Mouse (Mus musculus) right cerebral cortex, adult 2 months (tissue): ENCODE results near the gene Phf2.
"Not testable (repeated sequence)": the region's sequence is repeated elsewhere in the genome, so short reads cannot be mapped to it uniquely, and the experiment has no call there.

Source experiments
- DNase-seq, 2 experiments: peaks; one replicate each; pipeline ENCODE4 v3.0.0; 2021 to 2022; ENCODE audit warnings: low spot score in 2 of 2

The Phf2 gene

DNA sequence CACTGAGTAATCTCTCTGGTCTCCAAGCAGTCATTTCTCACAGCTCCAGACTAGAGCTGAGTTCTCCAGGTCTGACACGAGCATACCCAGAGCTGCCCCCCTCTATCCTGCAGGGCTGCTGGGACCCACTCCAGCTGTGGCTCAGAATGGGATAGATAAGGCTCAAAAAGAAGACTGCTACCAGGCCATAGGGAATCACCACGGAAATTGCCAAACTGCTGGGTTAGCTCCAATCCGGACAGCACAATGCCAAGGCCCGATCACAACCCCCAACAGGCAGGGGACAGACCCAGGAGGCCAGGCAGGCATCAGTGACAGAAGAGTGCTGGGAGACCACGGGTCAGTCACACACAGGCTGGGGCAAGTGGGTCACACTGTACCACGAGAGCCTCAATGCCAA lies 12.9 kb downstream of the Phf2 start:
- DNase-seq, result no peak

DNA sequence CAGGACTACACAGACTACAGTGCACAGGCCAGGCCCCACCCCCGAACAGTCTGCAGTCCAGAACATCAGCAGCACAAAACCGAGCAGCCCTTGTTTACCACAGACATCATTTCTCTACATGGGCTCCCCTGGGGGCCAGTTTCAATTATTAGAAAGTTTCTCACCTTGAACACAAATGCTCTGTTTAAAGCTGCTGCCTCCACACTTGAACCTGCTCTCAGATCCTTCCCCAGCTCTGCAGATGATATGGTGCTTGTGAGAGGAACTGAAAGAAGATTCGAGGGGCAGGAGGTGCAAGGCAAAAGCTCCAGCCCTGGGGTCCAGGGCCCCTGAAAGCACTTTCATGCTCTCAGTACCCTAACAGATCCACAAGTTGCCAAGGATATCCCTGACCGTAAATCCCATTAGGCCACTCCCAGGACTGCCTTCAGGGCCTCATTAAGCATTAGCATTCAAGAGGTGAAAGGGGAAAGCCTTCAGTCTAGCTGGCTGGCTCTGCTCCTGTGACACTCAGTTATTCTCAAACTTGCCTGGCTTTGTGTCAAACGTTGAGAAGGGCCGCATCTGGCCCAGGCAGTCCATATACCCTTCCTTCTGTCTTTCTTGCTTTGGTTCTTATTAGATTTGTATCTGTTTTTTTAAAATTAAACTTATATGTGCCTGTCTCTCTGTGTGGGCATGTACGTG lies 13.5 kb downstream of the Phf2 start:
- peak in 1 of 2 experiments; percentile 8 for DNase-seq

- DNase-seq, result no peak
Observed at GRCm38 (mm10) chr13:48853947-48854346, 17.0 kb downstream of the Phf2 start.

DNA sequence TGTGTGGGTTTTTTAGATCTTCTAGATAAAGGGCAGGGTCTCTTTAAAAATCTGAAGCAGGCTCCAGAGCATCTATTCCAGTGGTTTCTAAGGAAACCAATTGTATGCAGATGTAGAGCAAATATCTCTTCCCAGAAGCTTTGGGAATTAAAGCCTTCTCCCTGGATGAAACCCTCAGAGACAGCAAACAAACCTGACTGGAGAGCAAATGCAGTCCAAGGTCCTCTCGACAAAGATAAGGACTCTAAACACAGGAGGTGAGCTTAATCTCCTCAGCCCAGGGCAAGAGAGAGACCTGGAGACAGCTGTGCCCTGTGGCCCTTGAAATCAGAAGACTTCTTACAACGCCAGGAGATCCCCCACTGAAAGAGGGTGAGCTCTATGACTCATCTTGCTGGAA lies 17.4 kb downstream of the Phf2 start:
- no peak for DNase-seq

GRCm38 (mm10) chr13:48852859-48853258 lies 18.1 kb downstream of the Phf2 start:
- no peak for DNase-seq

- no peak for DNase-seq
Observed at GRCm38 (mm10) chr13:48851719-48852118, 19.2 kb downstream of the Phf2 start.

DNA sequence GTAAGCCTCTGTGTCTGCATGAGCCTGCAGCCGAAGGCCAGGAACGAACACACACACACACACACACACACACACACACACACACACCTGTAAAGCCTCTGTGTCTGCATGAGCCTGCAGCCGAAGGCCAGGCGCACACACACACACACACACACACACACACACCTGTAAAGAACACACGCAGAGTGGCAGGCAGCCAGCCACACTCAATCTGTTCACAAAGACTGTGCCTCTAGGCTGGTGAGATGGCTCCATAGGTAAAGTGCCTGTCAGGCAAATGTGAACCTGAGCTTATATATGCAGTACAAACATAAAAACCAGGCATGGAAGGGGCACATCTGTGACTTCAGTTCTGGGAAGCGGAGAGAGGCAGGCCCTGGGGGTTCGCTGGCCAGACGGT lies 20.1 kb downstream of the Phf2 start:
- DNase-seq, result peak in 1 of 2 experiments; percentile 8

GRCm38 (mm10) chr13:48850326-48850725 lies 20.6 kb downstream of the Phf2 start:
- no peak for DNase-seq

DNA sequence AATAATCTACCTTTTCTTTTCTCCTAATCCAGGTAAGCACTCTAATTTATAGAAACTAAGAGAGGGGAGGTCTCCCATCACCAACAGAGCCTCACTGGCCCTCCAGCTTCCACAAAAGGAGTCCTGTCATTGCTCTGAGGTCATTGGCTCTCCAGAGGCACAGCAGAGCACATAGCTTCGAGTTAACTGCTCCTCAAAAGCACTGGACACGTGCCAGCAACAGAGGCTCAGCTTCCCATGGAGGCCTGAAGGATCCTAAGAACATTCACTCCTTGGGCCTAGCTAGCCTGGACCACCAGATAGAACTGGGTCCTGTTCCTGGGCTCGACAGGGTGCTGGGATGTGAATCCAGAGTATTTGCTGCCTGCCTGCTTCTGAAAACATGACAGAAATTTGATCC lies 21.8 kb downstream of the Phf2 start:
- peak in 1 of 2 experiments; percentile 33 for DNase-seq

GRCm38 (mm10) chr13:48845308-48845707 lies 25.6 kb downstream of the Phf2 start:
- DNase-seq, result no peak

DNA sequence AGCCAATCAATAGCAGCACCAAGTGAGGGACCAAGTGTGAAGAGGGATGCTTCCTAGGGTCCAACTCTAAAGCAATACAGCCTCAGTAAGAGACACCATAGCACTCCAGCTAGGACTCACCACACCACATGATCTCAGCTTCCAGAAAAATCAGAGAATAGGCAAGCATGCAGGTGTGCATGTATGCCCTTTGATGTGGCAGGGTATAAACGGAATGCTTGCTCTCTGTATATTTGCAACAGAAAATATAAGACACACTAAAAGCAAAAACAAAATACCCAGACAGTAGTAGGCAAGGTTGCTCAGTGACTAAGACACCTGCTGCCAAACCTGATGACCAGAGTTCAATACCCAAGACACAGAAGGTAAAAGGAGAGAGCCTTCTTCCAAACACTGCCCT lies 27.4 kb downstream of the Phf2 start:
- no peak for DNase-seq

GRCm38 (mm10) chr13:48841905-48842592 lies 28.9 kb downstream of the Phf2 start:
- no peak for DNase-seq

DNA sequence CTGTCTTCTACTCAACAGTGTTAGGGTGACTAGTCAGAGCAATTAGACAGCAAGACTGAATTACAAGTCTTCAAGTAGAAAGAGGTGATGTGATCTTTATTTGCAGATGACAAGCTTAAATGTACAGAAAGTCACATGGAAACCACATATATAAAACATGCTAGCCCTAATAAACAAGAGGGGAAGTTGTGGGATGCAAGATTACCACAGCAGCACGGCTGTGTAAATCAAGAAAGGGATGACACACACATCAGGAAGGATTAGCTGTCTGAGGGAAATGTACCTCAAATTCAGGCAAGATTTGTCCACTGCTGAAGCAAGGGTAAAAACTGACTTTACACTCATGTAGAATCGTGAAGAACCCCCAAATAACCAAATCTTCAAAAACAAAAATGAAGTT lies 32.6 kb downstream of the Phf2 start:
- DNase-seq, result no peak

- DNase-seq, result no peak
Observed at GRCm38 (mm10) chr13:48837537-48837936, 33.4 kb downstream of the Phf2 start.

DNA sequence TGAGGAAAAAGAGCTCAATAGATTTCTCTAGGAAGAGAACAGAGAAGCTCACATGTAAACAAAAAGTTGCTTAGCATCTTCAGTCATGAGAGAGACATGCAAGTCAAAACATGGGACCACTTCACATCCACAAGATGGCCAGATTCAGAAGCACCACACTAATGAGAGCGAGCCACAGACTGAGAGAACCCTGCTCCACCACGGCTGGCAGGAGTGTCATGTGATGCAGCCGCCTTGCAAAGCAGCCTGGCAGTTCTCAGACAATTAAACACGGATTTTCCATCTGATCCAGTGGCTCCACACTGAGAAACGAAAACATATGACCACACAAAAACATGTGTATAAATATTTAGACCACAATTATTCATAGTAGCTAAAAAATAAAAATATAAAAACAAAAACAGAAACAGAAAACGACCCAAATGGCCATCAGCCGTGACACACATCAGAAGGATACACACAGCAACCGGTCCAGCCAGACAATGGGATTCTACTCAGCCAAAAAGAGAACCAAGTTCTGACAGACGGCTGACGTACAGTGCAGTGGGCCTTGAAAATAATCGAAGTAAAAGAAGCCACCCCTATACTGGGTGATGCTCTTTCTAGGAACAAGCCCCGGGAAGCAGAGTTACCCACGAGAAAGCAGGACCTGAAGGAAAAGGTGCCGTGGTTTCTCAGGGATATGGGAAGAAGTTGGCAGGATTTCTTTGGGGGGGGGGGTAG lies 40.2 kb downstream of the Phf2 start:
- no peak for DNase-seq

GRCm38 (mm10) chr13:48829780-48830179 lies 41.1 kb downstream of the Phf2 start:
- no peak for DNase-seq

GRCm38 (mm10) chr13:48822871-48823270 lies 48.0 kb downstream of the Phf2 start:
- no peak for DNase-seq

DNA sequence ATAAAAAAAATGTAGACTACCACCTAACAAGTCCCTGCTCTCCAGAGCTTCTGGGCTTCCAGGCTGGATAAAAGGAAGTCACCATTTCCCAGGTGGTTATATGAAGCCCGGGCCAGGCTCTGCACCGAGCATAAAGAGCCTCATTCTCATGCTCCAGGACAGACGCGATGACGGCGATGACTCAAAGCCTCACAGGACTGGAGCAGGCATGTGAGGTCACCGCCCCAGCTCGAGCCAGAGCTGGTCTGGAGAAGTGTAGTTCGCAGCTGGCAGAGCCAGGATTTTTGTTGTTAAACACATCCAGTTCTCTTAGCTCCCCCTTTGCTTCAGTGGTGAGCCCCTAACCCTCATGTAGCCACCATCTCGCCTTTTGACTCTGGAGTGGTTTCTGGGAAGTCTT lies 48.6 kb downstream of the Phf2 start:
- no peak for DNase-seq

- no peak for DNase-seq
Observed at GRCm38 (mm10) chr13:48819131-48819530, 51.8 kb downstream of the Phf2 start.

DNA sequence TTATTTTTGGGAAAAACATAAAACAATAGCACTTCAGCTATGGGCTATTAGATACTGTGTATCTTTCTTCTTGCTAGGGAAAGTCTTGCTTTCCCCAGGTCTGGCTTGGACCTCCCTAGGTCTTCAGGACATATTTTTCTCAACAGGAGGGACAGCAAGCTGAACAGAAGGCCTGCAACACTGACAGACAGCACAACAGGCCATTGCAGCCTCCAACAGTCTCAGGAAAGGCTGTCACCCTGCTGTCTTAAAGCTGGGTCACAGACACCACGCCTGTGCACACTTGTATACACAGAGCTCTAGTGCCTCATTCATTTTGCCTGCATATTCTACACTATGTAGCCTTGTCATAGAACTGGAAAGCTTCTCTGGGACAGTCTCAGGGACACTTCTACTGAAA lies 56.5 kb downstream of the Phf2 start:
- no peak for DNase-seq

DNA sequence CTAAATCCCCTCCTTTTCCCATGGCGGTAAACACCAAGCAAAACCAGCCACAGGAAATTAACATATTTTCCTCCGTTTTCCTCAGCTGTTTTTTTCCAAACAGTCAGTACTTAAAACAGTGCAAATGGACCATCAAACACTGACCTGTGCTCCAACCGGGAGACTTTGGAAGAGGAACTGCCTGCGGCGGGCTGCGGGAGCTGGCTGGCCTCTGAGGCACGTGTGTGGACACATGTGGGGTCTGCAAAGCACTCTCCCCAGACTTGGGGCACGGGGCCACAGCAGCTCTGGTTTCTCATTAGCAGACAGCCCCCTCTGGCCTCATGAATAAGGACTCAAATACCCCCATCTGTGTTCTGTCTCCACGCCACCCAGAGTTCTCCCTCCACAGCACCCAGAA lies 59.9 kb downstream of the Phf2 start:
- no peak for DNase-seq

GRCm38 (mm10) chr13:48810274-48810823 lies 60.6 kb downstream of the Phf2 start:
- no peak for DNase-seq

DNA sequence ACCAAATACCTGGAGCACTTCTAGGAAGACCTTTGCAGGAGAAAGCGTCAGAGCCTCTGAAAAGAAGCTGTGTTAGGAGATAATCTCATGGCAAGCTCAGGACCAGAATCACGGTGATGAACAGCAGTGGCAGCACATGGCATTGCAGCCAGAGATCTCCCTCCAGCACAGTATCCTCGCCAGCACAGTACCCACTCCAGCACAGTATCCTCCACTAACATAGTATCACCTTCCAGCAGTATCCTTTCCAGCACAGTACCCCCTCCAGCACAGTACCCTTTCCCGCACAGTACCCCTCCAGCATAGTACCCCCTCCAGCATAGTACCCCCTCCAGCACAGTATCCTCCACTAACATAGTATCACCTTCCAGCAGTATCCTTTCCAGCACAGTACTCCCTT lies 61.3 kb downstream of the Phf2 start:
- not testable (repeated sequence) for DNase-seq
